Mouse (Mus musculus): ENCODE results near the gene Fat4. TPM values are rescaled to one million over a fixed set of nuclear protein-coding genes. Genes with fewer than 3 reads are reported as not detected.
A peak's percentile ranks its signal among the peaks of the same experiment; 100 is the strongest.

Fat4 gene
- polyA plus RNA-seq, 1 experiment from 2014 or later: 4.7 TPM

- Histone ChIP-seq H3K4me2 (ENCODE audit: low read depth, low read length) (peak overlapping the region; percentile 98), H3K9me3 (ENCODE audit: control insufficient read depth, low read length) (no peaks in the 10 kb centered on the region), H3K36me3 (ENCODE audit: control insufficient read depth, insufficient read depth, low read length) (peaks cover 26% of the 10 kb centered on the region), H3K4me3 (ENCODE audit: low read length) (peak overlapping the region; percentile 77), H3K27ac (ENCODE audit: low read length) (no peak overlapping the region), H3K27me3 (ENCODE audit: control insufficient read depth, insufficient read depth, low read depth, low read length) (peaks cover 6% of the 10 kb centered on the region), H3K9ac (ENCODE audit: low read length) (peak overlapping the region; percentile 71), H3K4me1 (replicated peaks; ENCODE audit: control insufficient read depth, insufficient read depth, low read length) (peaks cover 27% of the 10 kb centered on the region)
- WGBS: 11% methylated on average over 24 of the region's 24 CpGs
- no peak for ATAC-seq (ENCODE audit: low read depth)
Measured at GRCm38 (mm10) chr3:38888111-38888510, 1.4 kb downstream of the Fat4 start.

DNA sequence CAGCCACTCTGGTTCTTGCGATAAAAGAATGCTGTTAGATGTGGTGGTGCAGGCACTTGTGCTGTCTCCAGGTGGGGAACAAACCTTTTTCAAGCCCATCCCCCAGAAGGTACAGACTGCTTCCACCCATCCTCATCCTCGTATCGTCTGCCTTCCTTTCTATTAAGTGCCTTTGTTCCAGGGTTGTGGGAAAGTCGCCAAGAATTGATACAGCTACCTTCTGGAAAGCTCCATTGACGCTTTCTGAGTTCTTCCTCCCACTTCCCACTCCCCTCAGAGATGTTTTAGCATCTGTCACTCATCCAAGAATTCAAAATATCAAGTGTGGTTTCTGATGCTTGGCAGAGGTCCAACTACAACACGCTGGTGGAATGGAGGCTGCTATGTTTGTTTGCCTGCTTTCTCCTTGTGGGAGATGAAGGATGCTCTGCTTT lies 6.1 kb downstream of the Fat4 start:
- H3K4me3 ChIP-seq (ENCODE audit: low read length): peak overlapping the region; percentile 43
- peaks cover 26% of the 10 kb centered on the region for H3K36me3 ChIP-seq (ENCODE audit: control insufficient read depth, insufficient read depth, low read length)
- H3K27ac ChIP-seq (ENCODE audit: low read length): no peak overlapping the region
- peaks cover 23% of the 10 kb centered on the region for H3K4me1 ChIP-seq (replicated peaks; ENCODE audit: control insufficient read depth, insufficient read depth, low read length)
- H3K9ac ChIP-seq (ENCODE audit: low read length): no peak overlapping the region; the same call in 1 of the 2 replicates
- no peak for ATAC-seq (ENCODE audit: low read depth)
- H3K9me3 ChIP-seq (ENCODE audit: control insufficient read depth, low read length): no peaks in the 10 kb centered on the region; the same call in 1 of the 2 replicates
- 17% methylated on average over 6 of the region's 6 CpGs for WGBS
- no peaks in the 10 kb centered on the region; the same call in 1 of the 2 replicates for H3K27me3 ChIP-seq (ENCODE audit: control insufficient read depth, insufficient read depth, low read depth, low read length)
- peak overlapping the region; percentile 50 for H3K4me2 ChIP-seq (ENCODE audit: low read depth, low read length)

- H3K4me2 ChIP-seq (ENCODE audit: low read depth, low read length): no peak overlapping the region
- no peak overlapping the region for H3K4me3 ChIP-seq (ENCODE audit: low read length)
- H3K27ac ChIP-seq (ENCODE audit: low read length): no peak overlapping the region
- ATAC-seq (ENCODE audit: low read depth): no peak
- H3K9ac ChIP-seq (ENCODE audit: low read length): no peak overlapping the region
- no peaks in the 10 kb centered on the region for H3K4me1 ChIP-seq (replicated peaks; ENCODE audit: control insufficient read depth, insufficient read depth, low read length)
- H3K36me3 ChIP-seq (ENCODE audit: control insufficient read depth, insufficient read depth, low read length): no peaks in the 10 kb centered on the region
- WGBS: 27% methylated on average over 1 of the region's 1 CpGs
- no peaks in the 10 kb centered on the region for H3K9me3 ChIP-seq (ENCODE audit: control insufficient read depth, low read length)
- no peaks in the 10 kb centered on the region for H3K27me3 ChIP-seq (ENCODE audit: control insufficient read depth, insufficient read depth, low read depth, low read length)
Measured at GRCm38 (mm10) chr3:38900839-38901238, 14.1 kb downstream of the Fat4 start.

- no peaks in the 10 kb centered on the region for H3K9me3 ChIP-seq (ENCODE audit: control insufficient read depth, low read length)
- H3K9ac ChIP-seq (ENCODE audit: low read length): no peak overlapping the region
- no peaks in the 10 kb centered on the region for H3K27me3 ChIP-seq (ENCODE audit: control insufficient read depth, insufficient read depth, low read depth, low read length)
- WGBS: 61% methylated on average over 3 of the region's 3 CpGs
- H3K4me3 ChIP-seq (ENCODE audit: low read length): no peak overlapping the region
- no peaks in the 10 kb centered on the region for H3K36me3 ChIP-seq (ENCODE audit: control insufficient read depth, insufficient read depth, low read length)
- no peak overlapping the region for H3K4me2 ChIP-seq (ENCODE audit: low read depth, low read length)
- ATAC-seq (ENCODE audit: low read depth): no peak
- H3K27ac ChIP-seq (ENCODE audit: low read length): no peak overlapping the region
- H3K4me1 ChIP-seq (replicated peaks; ENCODE audit: control insufficient read depth, insufficient read depth, low read length): peaks cover 4% of the 10 kb centered on the region
Measured at GRCm38 (mm10) chr3:38906832-38907231, 20.1 kb downstream of the Fat4 start.

GRCm38 (mm10) chr3:38907676-38908425 lies 21.1 kb downstream of the Fat4 start:
- H3K27me3 ChIP-seq (ENCODE audit: control insufficient read depth, insufficient read depth, low read depth, low read length): no peaks in the 10 kb centered on the region
- H3K27ac ChIP-seq (ENCODE audit: low read length): no peak overlapping the region
- peaks cover 4% of the 10 kb centered on the region for H3K4me1 ChIP-seq (replicated peaks; ENCODE audit: control insufficient read depth, insufficient read depth, low read length)
- H3K36me3 ChIP-seq (ENCODE audit: control insufficient read depth, insufficient read depth, low read length): no peaks in the 10 kb centered on the region
- H3K4me2 ChIP-seq (ENCODE audit: low read depth, low read length): no peak overlapping the region
- no peak for ATAC-seq (ENCODE audit: low read depth)
- H3K9me3 ChIP-seq (ENCODE audit: control insufficient read depth, low read length): no peaks in the 10 kb centered on the region
- 31% methylated on average over 14 of the region's 14 CpGs for WGBS
- no peak overlapping the region for H3K4me3 ChIP-seq (ENCODE audit: low read length)
- H3K9ac ChIP-seq (ENCODE audit: low read length): no peak overlapping the region

GRCm38 (mm10) chr3:38908426-38909111 lies 21.8 kb downstream of the Fat4 start:
- H3K27me3 ChIP-seq (ENCODE audit: control insufficient read depth, insufficient read depth, low read depth, low read length): no peaks in the 10 kb centered on the region
- no peak for ATAC-seq (ENCODE audit: low read depth)
- no peak overlapping the region for H3K4me2 ChIP-seq (ENCODE audit: low read depth, low read length)
- no peaks in the 10 kb centered on the region for H3K9me3 ChIP-seq (ENCODE audit: control insufficient read depth, low read length)
- WGBS: 68% methylated on average over 13 of the region's 13 CpGs
- no peak overlapping the region for H3K27ac ChIP-seq (ENCODE audit: low read length)
- H3K9ac ChIP-seq (ENCODE audit: low read length): no peak overlapping the region
- no peaks in the 10 kb centered on the region for H3K36me3 ChIP-seq (ENCODE audit: control insufficient read depth, insufficient read depth, low read length)
- H3K4me3 ChIP-seq (ENCODE audit: low read length): no peak overlapping the region
- H3K4me1 ChIP-seq (replicated peaks; ENCODE audit: control insufficient read depth, insufficient read depth, low read length): peaks cover 4% of the 10 kb centered on the region

GRCm38 (mm10) chr3:38912768-38913487 lies 26.2 kb downstream of the Fat4 start:
- H3K36me3 ChIP-seq (ENCODE audit: control insufficient read depth, insufficient read depth, low read length): no peaks in the 10 kb centered on the region
- H3K27ac ChIP-seq (ENCODE audit: low read length): no peak overlapping the region
- no peaks in the 10 kb centered on the region for H3K9me3 ChIP-seq (ENCODE audit: control insufficient read depth, low read length)
- ATAC-seq (ENCODE audit: low read depth): no peak
- WGBS: 81% methylated on average over 5 of the region's 5 CpGs
- H3K27me3 ChIP-seq (ENCODE audit: control insufficient read depth, insufficient read depth, low read depth, low read length): no peaks in the 10 kb centered on the region
- no peak overlapping the region for H3K4me3 ChIP-seq (ENCODE audit: low read length)
- H3K4me1 ChIP-seq (replicated peaks; ENCODE audit: control insufficient read depth, insufficient read depth, low read length): peaks cover 3% of the 10 kb centered on the region
- H3K4me2 ChIP-seq (ENCODE audit: low read depth, low read length): no peak overlapping the region
- H3K9ac ChIP-seq (ENCODE audit: low read length): no peak overlapping the region

DNA sequence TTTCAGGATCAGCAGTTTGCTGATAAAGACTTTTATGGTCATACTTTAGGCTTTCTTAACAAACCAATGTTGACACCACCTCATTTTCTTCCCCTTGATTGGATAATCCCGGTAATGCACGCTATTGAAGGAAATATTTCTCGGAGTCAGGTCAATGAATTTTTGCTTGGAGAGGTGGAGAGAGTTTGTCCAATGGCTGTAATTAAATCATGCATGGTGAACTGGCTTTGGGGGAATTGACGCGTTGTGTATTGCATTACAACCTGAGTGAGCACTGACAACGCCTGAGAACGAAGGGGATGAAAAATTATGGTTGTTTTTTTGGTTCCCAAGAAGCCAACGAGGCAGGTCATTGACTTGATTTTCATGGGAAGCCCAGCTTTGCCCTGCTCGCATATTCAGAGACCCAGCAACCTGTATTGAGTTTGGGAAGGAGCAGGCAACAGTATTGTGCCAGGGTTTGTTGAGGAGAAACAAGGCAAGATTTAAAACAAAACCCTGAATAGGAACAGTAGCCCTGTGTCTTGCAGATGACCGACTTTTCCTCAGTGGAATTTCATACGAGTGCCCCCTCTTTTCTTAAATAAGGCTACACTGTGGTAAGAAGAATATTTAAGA lies 26.9 kb downstream of the Fat4 start:
- Histone ChIP-seq H3K4me2 (ENCODE audit: low read depth, low read length) (no peak overlapping the region), H3K9me3 (ENCODE audit: control insufficient read depth, low read length) (no peaks in the 10 kb centered on the region), H3K4me3 (ENCODE audit: low read length) (no peak overlapping the region), H3K36me3 (ENCODE audit: control insufficient read depth, insufficient read depth, low read length) (no peaks in the 10 kb centered on the region), H3K27me3 (ENCODE audit: control insufficient read depth, insufficient read depth, low read depth, low read length) (no peaks in the 10 kb centered on the region), H3K9ac (ENCODE audit: low read length) (no peak overlapping the region), H3K4me1 (replicated peaks; ENCODE audit: control insufficient read depth, insufficient read depth, low read length) (no peaks in the 10 kb centered on the region), H3K27ac (ENCODE audit: low read length) (no peak overlapping the region)
- WGBS: 69% methylated on average over 11 of the region's 11 CpGs
- ATAC-seq (ENCODE audit: low read depth): no peak

DNA sequence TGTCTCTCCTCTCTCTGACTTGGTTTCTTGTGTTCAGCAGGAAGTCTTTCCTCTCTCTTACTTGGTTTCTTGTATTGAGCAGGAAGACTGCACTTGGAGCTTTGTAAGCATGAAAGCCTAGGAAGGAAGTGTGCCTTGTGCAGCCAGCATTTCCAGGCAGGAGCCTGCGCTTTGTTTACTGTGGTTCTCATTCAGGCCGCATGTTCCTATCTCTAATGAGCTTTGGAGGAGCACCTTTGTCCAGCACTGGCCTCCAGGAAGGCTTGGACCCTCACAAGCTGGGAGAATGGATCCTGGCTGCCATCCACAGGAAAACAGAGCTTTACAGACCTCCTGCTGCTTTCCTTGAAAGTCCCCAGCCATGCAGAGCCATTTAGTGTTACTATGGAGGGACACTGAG lies 32.2 kb downstream of the Fat4 start:
- H3K9me3 ChIP-seq (ENCODE audit: control insufficient read depth, low read length): no peaks in the 10 kb centered on the region
- peak; percentile 46 for ATAC-seq (ENCODE audit: low read depth)
- H3K4me1 ChIP-seq (replicated peaks; ENCODE audit: control insufficient read depth, insufficient read depth, low read length): peaks cover 7% of the 10 kb centered on the region
- H3K36me3 ChIP-seq (ENCODE audit: control insufficient read depth, insufficient read depth, low read length): no peaks in the 10 kb centered on the region
- WGBS: 60% methylated on average over 2 of the region's 2 CpGs
- no peaks in the 10 kb centered on the region for H3K27me3 ChIP-seq (ENCODE audit: control insufficient read depth, insufficient read depth, low read depth, low read length)
- H3K9ac ChIP-seq (ENCODE audit: low read length): no peak overlapping the region
- no peak overlapping the region for H3K4me2 ChIP-seq (ENCODE audit: low read depth, low read length)
- no peak overlapping the region for H3K4me3 ChIP-seq (ENCODE audit: low read length)
- 0 out of 2 replicates have a peak overlapping the region, but pooled peaks have one; percentile 25 for H3K27ac ChIP-seq (ENCODE audit: low read length)

Data from lung, embryonic 16.5 days (tissue).